Mouse (Mus musculus) frontal cortex, postnatal 10 days (tissue): ENCODE results near the gene Pabpc4.
A peak's percentile ranks its signal among the peaks of the same experiment; 100 is the strongest.

ENCODE experiments used
- DNase-seq, 2 experiments: peaks; one replicate each; pipeline ENCODE4 v3.0.0; 2022; ENCODE audit warnings: low spot score in 2 of 2, mixed read lengths in 1 of 2

The Pabpc4 gene

GRCm38 (mm10) chr4:123261721-123262401 is at the start of gene Pabpc4:
Gene Pabpc4, plus strand, starts transcription at chr4:123262351.
- no peak for DNase-seq

DNA sequence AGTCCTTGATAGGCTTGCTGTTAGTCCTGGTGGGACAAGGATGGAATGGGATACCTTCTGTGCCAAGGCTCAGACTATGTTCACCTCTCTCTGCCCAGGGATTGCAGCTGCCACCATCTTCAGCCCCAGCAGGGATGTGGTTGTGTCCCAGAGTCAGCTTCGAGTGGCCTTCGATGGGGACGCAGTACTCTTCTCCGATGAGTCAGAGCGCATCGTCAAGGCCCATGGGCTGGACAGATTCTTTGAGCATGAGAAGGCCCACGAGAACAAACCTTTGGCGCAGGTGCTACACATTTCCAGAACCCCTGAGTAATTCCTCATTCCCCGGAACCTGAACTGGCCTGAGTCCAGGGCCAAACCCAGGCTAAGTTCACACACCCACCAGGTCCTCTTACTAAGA is 48.2 kb upstream of the Pabpc4 start:
- no peak for DNase-seq

DNA sequence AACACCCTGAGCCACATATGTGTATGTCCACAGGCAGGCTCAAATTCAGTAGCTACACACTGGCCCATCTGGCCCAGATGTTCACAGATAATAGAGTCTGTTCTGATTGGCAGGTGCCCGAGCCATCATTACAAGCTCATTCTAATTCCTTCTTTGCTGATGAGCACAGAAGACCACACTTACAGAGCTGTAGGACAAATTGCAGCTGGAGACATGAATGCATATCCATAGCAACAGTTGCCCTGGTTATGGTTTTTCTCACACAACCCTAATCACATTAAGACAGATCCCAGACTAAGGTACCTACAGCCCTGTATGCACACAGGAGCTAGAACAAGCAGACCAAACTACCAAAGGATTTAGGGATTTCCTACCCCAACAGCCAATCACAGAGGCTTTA is 46.8 kb upstream of the Pabpc4 start:
- DNase-seq, result no peak

GRCm38 (mm10) chr4:123216782-123217181 is 45.4 kb upstream of the Pabpc4 start:
- DNase-seq, result no peak

- DNase-seq, result peak; percentile 44 to 75
Measured at GRCm38 (mm10) chr4:123219720-123220357, 42.3 kb upstream of the Pabpc4 start.

- no peak for DNase-seq
Measured at GRCm38 (mm10) chr4:123220637-123221036, 41.5 kb upstream of the Pabpc4 start.

DNA sequence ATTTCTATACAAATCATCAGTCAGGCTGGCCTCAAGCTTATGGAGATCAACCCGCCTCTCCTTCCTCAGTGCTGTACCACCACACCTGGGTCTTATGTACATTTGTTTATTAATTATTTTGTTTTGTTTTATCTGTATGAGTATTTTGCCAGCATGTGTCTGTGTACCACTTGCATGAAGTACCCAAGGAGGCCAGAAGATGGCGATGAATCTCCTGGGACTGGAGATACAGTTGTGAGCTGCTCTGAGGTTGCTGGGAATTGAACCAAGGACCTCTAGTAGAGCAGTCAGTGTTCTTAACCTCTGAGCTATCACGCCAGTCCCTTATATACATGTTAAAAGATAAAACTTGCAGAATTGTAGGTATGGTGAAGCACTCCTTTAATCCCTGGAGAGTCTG is 38.8 kb upstream of the Pabpc4 start:
- DNase-seq, result no peak

DNA sequence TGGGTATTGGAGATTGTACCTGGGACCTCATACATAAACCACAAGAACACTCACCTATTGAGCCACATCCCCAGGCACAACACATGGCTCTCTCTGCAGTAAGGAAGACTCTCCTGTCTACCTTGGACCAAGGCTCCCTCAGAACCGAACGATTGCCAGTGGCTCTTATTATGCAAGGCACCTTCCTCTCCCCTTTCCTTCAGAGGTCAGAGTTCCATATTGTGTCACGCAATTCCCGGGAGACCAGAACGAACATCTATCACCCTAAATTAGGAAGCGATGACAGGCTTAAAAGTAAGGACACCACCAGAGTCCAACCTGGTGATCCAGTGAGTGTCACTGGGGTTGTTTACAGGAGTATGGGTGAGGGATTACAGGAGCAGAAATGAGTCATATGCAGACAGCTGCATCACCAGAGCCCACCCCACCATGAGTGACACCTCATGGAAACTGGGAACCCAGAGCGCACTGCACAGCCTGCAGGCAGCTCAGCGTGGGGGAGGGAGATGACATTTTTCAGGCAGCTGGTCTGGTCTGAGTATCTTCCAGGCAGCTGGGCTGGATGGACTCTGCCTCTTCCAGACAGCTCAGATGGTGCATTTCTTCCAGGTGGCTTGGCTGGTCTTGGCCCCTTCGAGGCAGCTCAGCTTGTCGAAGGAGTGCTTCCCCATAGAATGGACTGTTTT is 36.3 kb upstream of the Pabpc4 start:
- DNase-seq, result no peak

GRCm38 (mm10) chr4:123227707-123228106 is 34.4 kb upstream of the Pabpc4 start:
- DNase-seq, result peak in 1 of 2 experiments; percentile 39

GRCm38 (mm10) chr4:123228270-123228669 is 33.9 kb upstream of the Pabpc4 start:
- DNase-seq, result no peak

DNA sequence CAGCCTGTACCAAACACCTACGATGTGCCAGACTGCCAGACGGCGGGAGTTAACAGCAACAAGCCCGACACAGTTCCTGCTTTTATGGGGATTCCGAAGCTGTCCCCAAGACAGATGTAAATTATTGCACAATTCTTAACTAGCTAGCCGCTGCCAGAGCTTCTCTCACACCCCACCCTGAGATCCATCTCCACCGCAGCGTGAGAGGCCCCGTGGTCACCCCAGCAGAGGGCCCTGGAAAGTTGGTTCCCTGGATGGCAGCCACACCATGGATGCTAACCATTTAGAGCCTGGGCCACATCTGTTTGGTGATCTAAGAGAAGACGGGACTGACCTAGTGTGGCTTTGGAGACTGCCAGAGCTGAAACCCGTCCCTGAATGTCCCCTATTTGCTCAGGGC is 33.0 kb upstream of the Pabpc4 start:
- no peak for DNase-seq

- no peak for DNase-seq
Measured at GRCm38 (mm10) chr4:123232841-123233240, 29.3 kb upstream of the Pabpc4 start.

GRCm38 (mm10) chr4:123233492-123234084 is 28.6 kb upstream of the Pabpc4 start, which contains the start of gene Heyl:
Gene Heyl, plus strand, starts transcription at chr4:123233556.
- no peak for DNase-seq

- DNase-seq, result no peak
Measured at GRCm38 (mm10) chr4:123235835-123236430, 26.2 kb upstream of the Pabpc4 start.

DNA sequence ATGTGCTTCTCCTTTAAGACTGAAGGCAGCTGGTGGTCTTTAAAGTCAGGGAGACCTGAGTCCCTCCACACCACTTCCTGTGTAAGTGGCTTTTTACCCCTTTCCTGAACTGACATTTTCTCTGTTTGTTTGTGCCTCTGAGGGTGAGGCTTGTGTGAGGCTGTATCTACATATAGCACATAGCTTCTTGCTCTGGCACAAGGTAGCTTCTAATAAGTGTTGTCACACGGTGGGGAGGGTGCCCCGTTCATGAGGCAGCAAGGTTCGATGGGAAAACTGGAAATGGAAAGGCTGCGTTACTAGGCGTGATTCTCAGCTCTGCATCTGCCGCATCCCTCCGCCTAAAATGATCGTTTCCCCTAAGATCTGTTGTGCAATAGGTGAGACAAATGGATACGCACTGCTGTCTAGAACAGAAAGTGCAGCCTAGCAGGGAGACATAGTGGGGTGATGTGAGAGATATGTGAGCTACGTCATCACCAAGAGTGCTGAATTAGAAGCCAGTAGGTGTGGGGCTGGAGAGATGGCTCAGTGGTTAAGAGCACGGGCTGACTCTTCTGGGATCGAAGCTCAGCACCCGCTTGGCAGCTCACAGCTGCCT is 25.6 kb upstream of the Pabpc4 start:
- DNase-seq, result no peak

GRCm38 (mm10) chr4:123237386-123238266 is 24.5 kb upstream of the Pabpc4 start:
- DNase-seq, result no peak

- no peak for DNase-seq
Measured at GRCm38 (mm10) chr4:123239361-123240203, 22.6 kb upstream of the Pabpc4 start.

GRCm38 (mm10) chr4:123246221-123246620 is 15.9 kb upstream of the Pabpc4 start:
- no peak for DNase-seq

DNA sequence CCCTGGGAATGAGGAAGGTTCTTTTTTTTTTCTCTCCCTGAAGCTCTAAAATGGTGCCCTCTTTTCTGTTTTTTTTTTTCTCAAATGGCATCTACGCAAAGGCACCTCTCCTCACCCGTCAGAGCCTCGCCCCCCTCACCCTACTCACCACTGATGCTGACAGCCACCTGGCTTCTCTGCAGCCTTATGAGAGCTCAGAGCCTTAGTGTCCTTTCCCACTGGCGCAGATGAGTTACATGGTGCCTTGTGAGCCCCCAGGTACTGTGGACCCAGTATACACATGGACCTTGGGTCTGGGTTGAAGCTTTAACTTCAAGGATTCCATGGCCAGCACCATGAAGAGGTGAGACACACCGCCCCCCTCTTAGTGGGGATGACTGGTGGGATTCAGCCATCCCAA is 15.5 kb upstream of the Pabpc4 start:
- DNase-seq, result no peak
